Mouse (Mus musculus) retina, adult 2 months (tissue): ENCODE measurements around the gene Scd4.

Experiments used
- DNase-seq: peaks from one replicate; pipeline ENCODE4 v3.0.0-alpha.2; 2012; ENCODE audit warnings: low read depth, low spot score

Scd4 gene

GRCm38 (mm10) chr19:44332833-44333623 is at the start of gene Scd4:
Gene Scd4, plus strand, starts transcription at chr19:44333092.
- DNase-seq = no peak

GRCm38 (mm10) chr19:44283157-44284024 is 49.5 kb upstream of the Scd4 start:
- no peak for DNase-seq

- peak; percentile 78 for DNase-seq
These were observed 48.7 kb upstream of the Scd4 start for GRCm38 (mm10) chr19:44284025-44284695.

GRCm38 (mm10) chr19:44284723-44285122 is 48.2 kb upstream of the Scd4 start:
- no peak for DNase-seq

- DNase-seq = no peak
These were observed 47.3 kb upstream of the Scd4 start for GRCm38 (mm10) chr19:44285554-44285953.

GRCm38 (mm10) chr19:44286109-44286508 is 46.8 kb upstream of the Scd4 start:
- no peak for DNase-seq

- DNase-seq = no peak
These were observed 45.3 kb upstream of the Scd4 start for GRCm38 (mm10) chr19:44287415-44288110.

- DNase-seq = no peak
These were observed 40.8 kb upstream of the Scd4 start for GRCm38 (mm10) chr19:44292083-44292482.

- DNase-seq = no peak
These were observed 40.4 kb upstream of the Scd4 start for GRCm38 (mm10) chr19:44292483-44292882.

- DNase-seq = no peak
These were observed 39.7 kb upstream of the Scd4 start, which contains the start of gene Scd2 for GRCm38 (mm10) chr19:44292941-44293768. Gene Scd2, plus strand, starts transcription at chr19:44293674.

- DNase-seq = peak; percentile 84
These were observed 38.9 kb upstream of the Scd4 start for GRCm38 (mm10) chr19:44293769-44294551.

GRCm38 (mm10) chr19:44294588-44295041 is 38.3 kb upstream of the Scd4 start:
- peak; percentile 72 for DNase-seq

- DNase-seq = no peak
These were observed 37.6 kb upstream of the Scd4 start for GRCm38 (mm10) chr19:44295251-44295650.

- peak; percentile 72 for DNase-seq
These were observed 37.2 kb upstream of the Scd4 start for GRCm38 (mm10) chr19:44295741-44296140.

- DNase-seq = no peak
These were observed 36.7 kb upstream of the Scd4 start for GRCm38 (mm10) chr19:44296186-44296585.

GRCm38 (mm10) chr19:44297068-44297760 is 35.7 kb upstream of the Scd4 start:
- no peak for DNase-seq

- DNase-seq = no peak
These were observed 35.0 kb upstream of the Scd4 start for GRCm38 (mm10) chr19:44297862-44298261.

- no peak for DNase-seq
These were observed 33.8 kb upstream of the Scd4 start for GRCm38 (mm10) chr19:44299078-44299477.

- DNase-seq = no peak
These were observed 33.0 kb upstream of the Scd4 start for GRCm38 (mm10) chr19:44299902-44300301.
